Comparison of ENCODE assay signal across 27 mouse cellular contexts in the genomic region with DNA sequence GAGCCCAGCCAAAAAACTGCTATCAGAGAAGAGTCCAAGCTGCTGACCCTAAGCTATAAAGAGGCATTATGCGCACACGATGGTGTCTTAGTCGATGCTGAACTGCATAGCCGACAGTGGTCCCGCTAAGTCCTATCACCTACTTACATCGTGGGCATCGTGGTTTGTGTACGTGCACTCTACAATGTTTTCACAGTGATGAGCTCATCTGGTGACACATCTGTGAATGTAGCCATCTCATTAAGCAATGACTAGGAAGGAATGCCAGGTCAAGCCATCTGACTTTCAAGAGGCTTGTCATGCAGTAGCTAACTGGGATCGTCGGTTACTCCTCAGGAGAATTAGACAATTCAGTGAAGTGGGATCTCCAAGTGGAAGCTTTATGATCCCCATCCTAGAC. TPM values are rescaled to one million over a fixed set of nuclear protein-coding genes. Genes with fewer than 3 reads are reported as not detected.
DNase-seq lines count a peak whose midpoint lies in the region; ATAC-seq and TF ChIP-seq lines count a peak whose summit lies in the region.
"Had no signal": no experiment of that assay in that cellular context is flagged by ENCODE, and none has a peak within 500 bp of the region (broad histone marks: within the 10 kb centered on the region; RNA-seq: fewer than 3 reads in every experiment).

No protein-coding gene starts in this region.

- DNase-seq in 3134 (ENCODE audit: extremely low read depth, insufficient read length, low spot score) (peak; percentile 62), Patski (ENCODE audit: low read depth, low spot score) (peak; percentile 60)
- no peak for DNase-seq in cerebellum, adult 9-10 months
- DNase-seq in thymus, postnatal 36 days, result no peak
- DNase-seq: adrenal gland, adult 8-10 months; adrenal gland, postnatal 25 days; cerebellum, adult 11-12 months; cerebellum, adult 8-10 months; cerebellum, postnatal 14 days; gastrocnemius, postnatal 10 days; gastrocnemius, postnatal 36 days; heart, adult 2 months; heart, postnatal 14 days; heart, postnatal 4 days had no signal

- ATAC-seq in Patski, result peak; percentile 50
- no peak for ATAC-seq in intestine, embryonic 15.5 days
- ATAC-seq: forebrain, embryonic 13.5 days; forebrain, embryonic 16.5 days; hindbrain, postnatal 0 days; inflammation-experienced regulatory T-cells, adult 6 months; intestine, postnatal 0 days had no signal

- 91% methylated on average over 10 of the region's 10 CpGs for WGBS in intestine, embryonic 15.5 days

- no peak overlapping the region for H3K27ac ChIP-seq in intestine, embryonic 15.5 days
- H3K27ac ChIP-seq: forebrain, embryonic 10.5 days; forebrain, embryonic 13.5 days; heart, adult 2 months; heart, embryonic 10.5 days; heart, embryonic 13.5 days; hindbrain, embryonic 14.5 days; hindbrain, postnatal 0 days had no signal

- TF ChIP-seq CTCF in C2C12 (IDR thresholded peaks at IDR 0.05; ENCODE audit: control insufficient read depth, insufficient read depth, insufficient read length), result no peak
- no peak for TF ChIP-seq CTCF in Patski (IDR thresholded peaks at IDR 0.05)

- no peaks in the 10 kb centered on the region for H3K9me3 ChIP-seq in intestine, embryonic 15.5 days
- H3K9me3 ChIP-seq: forebrain, embryonic 10.5 days; forebrain, embryonic 13.5 days; G1E; heart, embryonic 10.5 days; heart, embryonic 13.5 days had no signal

- no peak overlapping the region for H3K4me3 ChIP-seq in C2C12 (ENCODE audit: insufficient read depth, poor library complexity, severe bottlenecking)
- H3K4me3 ChIP-seq in intestine, embryonic 15.5 days (replicated peaks), result no peak overlapping the region
- H3K4me3 ChIP-seq: forebrain, embryonic 10.5 days; forebrain, embryonic 13.5 days; heart, adult 2 months; heart, embryonic 10.5 days; heart, embryonic 13.5 days had no signal

- H3K79me2 ChIP-seq in C2C12 (ENCODE audit: control insufficient read depth, insufficient read depth), result no peaks in the 10 kb centered on the region

- H3K27me3 ChIP-seq in C2C12 (ENCODE audit: control insufficient read depth, insufficient read depth, insufficient read length), result no peaks in the 10 kb centered on the region
- H3K27me3 ChIP-seq in Patski, result no peaks in the 10 kb centered on the region
- H3K27me3 ChIP-seq in intestine, embryonic 15.5 days (replicated peaks), result no peaks in the 10 kb centered on the region
- H3K27me3 ChIP-seq: CH12.LX; forebrain, embryonic 13.5 days; heart, embryonic 13.5 days had no signal

- H3ac ChIP-seq in C2C12 (ENCODE audit: control insufficient read depth, insufficient read length, low read depth), result no peak overlapping the region

- H3K4me2 ChIP-seq in intestine, embryonic 15.5 days (replicated peaks), result no peak overlapping the region
- H3K4me2 ChIP-seq: forebrain, embryonic 13.5 days; heart, embryonic 13.5 days; hindbrain, embryonic 14.5 days had no signal

- CTCF ChIA-PET in Patski (lab: Charles Lee), result interaction anchor here (0.8 to 2.0 kb wide), 2 partner anchors 24 to 56 kb away, joined by 3 to 5 read pairs; no protein-coding TSS in a partner anchor

- no peaks in the 10 kb centered on the region for H3K79me3 ChIP-seq in C2C12 (ENCODE audit: low read depth)

- H3K9ac ChIP-seq in intestine, embryonic 15.5 days, result no peak overlapping the region
- H3K9ac ChIP-seq: forebrain, embryonic 13.5 days; heart, embryonic 13.5 days; hindbrain, embryonic 14.5 days had no signal

- no peaks in the 10 kb centered on the region for H3K36me3 ChIP-seq in C2C12 (ENCODE audit: control insufficient read depth, insufficient read depth)
- H3K36me3 ChIP-seq in intestine, embryonic 15.5 days, result no peaks in the 10 kb centered on the region
- H3K36me3 ChIP-seq: forebrain, embryonic 10.5 days; G1E; heart, embryonic 10.5 days; heart, embryonic 13.5 days had no signal

- no peaks in the 10 kb centered on the region for H3K4me1 ChIP-seq in intestine, embryonic 15.5 days (replicated peaks)
- H3K4me1 ChIP-seq: forebrain, embryonic 13.5 days had no signal

- POLR2A ChIA-PET in Patski (lab: Charles Lee), result interaction anchor here (0.8 kb wide), 1 partner anchor 16 kb away, joined by 3 read pairs; no protein-coding TSS in a partner anchor

- in situ Hi-C loops in Patski (cut with MboI; ENCODE audit: low pct_unique_long_range_greater_than_20kb), result no loop called here

TF ChIP-seq in C2C12, 6 proteins besides CTCF, POLR2A, EP300 and RAD21:
- TF ChIP-seq USF1 (IDR thresholded peaks at IDR 0.05; ENCODE audit: low read depth), result no peak
- TF ChIP-seq MYOD1 (IDR thresholded peaks at IDR 0.05; ENCODE audit: control insufficient read depth, insufficient read length, low read depth), result peak; percentile 28
- peak; percentile 89 for TF ChIP-seq CEBPB (IDR thresholded peaks at IDR 0.05; ENCODE audit: low read depth)
- peak; percentile 2 for TF ChIP-seq FOSL1 (IDR thresholded peaks at IDR 0.05; ENCODE audit: insufficient read depth, low read length, poor library complexity, severe bottlenecking)
- no peak for TF ChIP-seq MYOG (IDR thresholded peaks at IDR 0.05; ENCODE audit: control insufficient read depth, extremely low read depth, insufficient read length)
- TF ChIP-seq MAX (IDR thresholded peaks at IDR 0.05), result peak; percentile 30

RNA-seq across cellular contexts. Expression of a gene that starts 15.3 kb away (rescaled TPM):
- 10.7 TPM for polyA plus RNA-seq in C2C12 (2012; fragmentation: generic; extraction: Trizol)
- 35.1 TPM for polyA plus RNA-seq in Patski (2021)
- 12.2 and 12.4 TPM in 2 replicates for polyA plus RNA-seq in intestine, embryonic 15.5 days (2015; fragmentation: Nextera tagmentation; extraction: Ambion mirVana)

Comparison
In these comparisons a context has a peak if more than half of its experiments do, and no peak if none do; other contexts are left out.
1. DNase-seq: peak in 3134 (single experiment) and Patski (single experiment); none in cerebellum, adult 9-10 months (single experiment) and thymus, postnatal 36 days (0 of 2).